Mouse (Mus musculus): ENCODE measurements around the gene BC005537. TPM values are rescaled to one million over a fixed set of nuclear protein-coding genes. Genes with fewer than 3 reads are reported as not detected.

BC005537 gene
- polyA plus RNA-seq, 1 experiment from 2014 or later = 18.8 TPM

GRCm38 (mm10) chr13:24812521-24812920 lies 11.1 kb downstream of the BC005537 start:
- Histone ChIP-seq H3K36me3 (ENCODE audit: control insufficient read depth, insufficient read depth, low read length) (peaks cover 12% of the 10 kb centered on the region), H3K4me2 (ENCODE audit: low read depth) (no peak overlapping the region), H3K9ac (ENCODE audit: low read length) (no peak overlapping the region), H3K4me1 (ENCODE audit: control insufficient read depth, insufficient read depth, low read length) (no peaks in the 10 kb centered on the region), H3K4me3 (ENCODE audit: low read depth, low read length) (no peak overlapping the region), H3K27ac (ENCODE audit: low read depth, low read length) (no peak overlapping the region), H3K9me3 (ENCODE audit: control insufficient read depth, low read length) (no peaks in the 10 kb centered on the region), H3K27me3 (ENCODE audit: control insufficient read depth, insufficient read depth, low read length) (no peaks in the 10 kb centered on the region)
- ATAC-seq (ENCODE audit: insufficient read depth, low FRiP score, low TSS enrichment) (no peak), DNase-seq (ENCODE audit: low spot score) (no peak)
- WGBS = 95% methylated on average over 2 of the region's 2 CpGs

- H3K4me2 ChIP-seq (ENCODE audit: low read depth) = no peak overlapping the region
- peaks cover 12% of the 10 kb centered on the region for H3K36me3 ChIP-seq (ENCODE audit: control insufficient read depth, insufficient read depth, low read length)
- WGBS = 96% methylated on average over 1 of the region's 1 CpGs
- H3K9me3 ChIP-seq (ENCODE audit: control insufficient read depth, low read length) = no peaks in the 10 kb centered on the region
- no peak overlapping the region for H3K27ac ChIP-seq (ENCODE audit: low read depth, low read length)
- ATAC-seq (ENCODE audit: insufficient read depth, low FRiP score, low TSS enrichment) = no peak
- no peaks in the 10 kb centered on the region for H3K27me3 ChIP-seq (ENCODE audit: control insufficient read depth, insufficient read depth, low read length)
- no peak overlapping the region for H3K9ac ChIP-seq (ENCODE audit: low read length)
- DNase-seq (ENCODE audit: low spot score) = no peak
- H3K4me3 ChIP-seq (ENCODE audit: low read depth, low read length) = no peak overlapping the region
- no peaks in the 10 kb centered on the region for H3K4me1 ChIP-seq (ENCODE audit: control insufficient read depth, insufficient read depth, low read length)
Observed at GRCm38 (mm10) chr13:24814616-24815015, 13.2 kb downstream of the BC005537 start.

- no peak overlapping the region for H3K4me2 ChIP-seq (ENCODE audit: low read depth)
- no peaks in the 10 kb centered on the region for H3K4me1 ChIP-seq (ENCODE audit: control insufficient read depth, insufficient read depth, low read length)
- no peak overlapping the region for H3K4me3 ChIP-seq (ENCODE audit: low read depth, low read length)
- H3K9ac ChIP-seq (ENCODE audit: low read length) = no peak overlapping the region
- H3K9me3 ChIP-seq (ENCODE audit: control insufficient read depth, low read length) = no peaks in the 10 kb centered on the region
- DNase-seq (ENCODE audit: low spot score) (no peak), ATAC-seq (ENCODE audit: insufficient read depth, low FRiP score, low TSS enrichment) (peak; percentile 54)
- H3K36me3 ChIP-seq (ENCODE audit: control insufficient read depth, insufficient read depth, low read length) = peaks cover 6% of the 10 kb centered on the region; the same call in 1 of the 2 replicates
- 63% methylated on average over 4 of the region's 4 CpGs for WGBS
- no peak overlapping the region for H3K27ac ChIP-seq (ENCODE audit: low read depth, low read length)
- H3K27me3 ChIP-seq (ENCODE audit: control insufficient read depth, insufficient read depth, low read length) = no peaks in the 10 kb centered on the region
Observed at GRCm38 (mm10) chr13:24816125-24817092, 15.0 kb downstream of the BC005537 start.

- no peaks in the 10 kb centered on the region for H3K4me1 ChIP-seq (ENCODE audit: control insufficient read depth, insufficient read depth, low read length)
- DNase-seq (ENCODE audit: low spot score) = no peak
- WGBS = 76% methylated on average over 1 of the region's 1 CpGs
- no peak overlapping the region for H3K9ac ChIP-seq (ENCODE audit: low read length)
- H3K4me3 ChIP-seq (ENCODE audit: low read depth, low read length) = no peak overlapping the region
- no peak overlapping the region for H3K4me2 ChIP-seq (ENCODE audit: low read depth)
- no peaks in the 10 kb centered on the region for H3K9me3 ChIP-seq (ENCODE audit: control insufficient read depth, low read length)
- ATAC-seq (ENCODE audit: insufficient read depth, low FRiP score, low TSS enrichment) = no peak
- no peak overlapping the region for H3K27ac ChIP-seq (ENCODE audit: low read depth, low read length)
- no peaks in the 10 kb centered on the region for H3K36me3 ChIP-seq (ENCODE audit: control insufficient read depth, insufficient read depth, low read length)
- no peaks in the 10 kb centered on the region for H3K27me3 ChIP-seq (ENCODE audit: control insufficient read depth, insufficient read depth, low read length)
Observed at GRCm38 (mm10) chr13:24819931-24820330, 18.5 kb downstream of the BC005537 start.

GRCm38 (mm10) chr13:24822663-24823343 lies 21.3 kb downstream of the BC005537 start:
- Histone ChIP-seq H3K36me3 (ENCODE audit: control insufficient read depth, insufficient read depth, low read length) (no peaks in the 10 kb centered on the region), H3K4me3 (ENCODE audit: low read depth, low read length) (no peak overlapping the region), H3K4me2 (ENCODE audit: low read depth) (no peak overlapping the region), H3K9ac (ENCODE audit: low read length) (no peak overlapping the region), H3K9me3 (ENCODE audit: control insufficient read depth, low read length) (no peaks in the 10 kb centered on the region), H3K4me1 (ENCODE audit: control insufficient read depth, insufficient read depth, low read length) (no peaks in the 10 kb centered on the region), H3K27me3 (ENCODE audit: control insufficient read depth, insufficient read depth, low read length) (no peaks in the 10 kb centered on the region), H3K27ac (ENCODE audit: low read depth, low read length) (no peak overlapping the region)
- no peak for DNase-seq (ENCODE audit: low spot score)
- no peak for ATAC-seq (ENCODE audit: insufficient read depth, low FRiP score, low TSS enrichment)
- WGBS = 92% methylated on average over 16 of the region's 16 CpGs

GRCm38 (mm10) chr13:24824647-24825046 lies 23.2 kb downstream of the BC005537 start:
- ATAC-seq (ENCODE audit: insufficient read depth, low FRiP score, low TSS enrichment) (no peak), DNase-seq (ENCODE audit: low spot score) (no peak)
- WGBS = 90% methylated on average over 4 of the region's 4 CpGs
- H3K9me3 ChIP-seq (ENCODE audit: control insufficient read depth, low read length) = no peaks in the 10 kb centered on the region
- H3K4me2 ChIP-seq (ENCODE audit: low read depth) = no peak overlapping the region
- H3K9ac ChIP-seq (ENCODE audit: low read length) = no peak overlapping the region
- H3K27ac ChIP-seq (ENCODE audit: low read depth, low read length) = no peak overlapping the region
- no peaks in the 10 kb centered on the region for H3K4me1 ChIP-seq (ENCODE audit: control insufficient read depth, insufficient read depth, low read length)
- H3K27me3 ChIP-seq (ENCODE audit: control insufficient read depth, insufficient read depth, low read length) = no peaks in the 10 kb centered on the region
- H3K4me3 ChIP-seq (ENCODE audit: low read depth, low read length) = no peak overlapping the region
- H3K36me3 ChIP-seq (ENCODE audit: control insufficient read depth, insufficient read depth, low read length) = no peaks in the 10 kb centered on the region

GRCm38 (mm10) chr13:24825587-24825986 lies 24.1 kb downstream of the BC005537 start:
- DNase-seq (ENCODE audit: low spot score) (no peak), ATAC-seq (ENCODE audit: insufficient read depth, low FRiP score, low TSS enrichment) (no peak)
- Histone ChIP-seq H3K9me3 (ENCODE audit: control insufficient read depth, low read length) (no peaks in the 10 kb centered on the region), H3K4me1 (ENCODE audit: control insufficient read depth, insufficient read depth, low read length) (no peaks in the 10 kb centered on the region), H3K4me3 (ENCODE audit: low read depth, low read length) (no peak overlapping the region), H3K9ac (ENCODE audit: low read length) (no peak overlapping the region), H3K27ac (ENCODE audit: low read depth, low read length) (no peak overlapping the region), H3K4me2 (ENCODE audit: low read depth) (no peak overlapping the region), H3K27me3 (ENCODE audit: control insufficient read depth, insufficient read depth, low read length) (no peaks in the 10 kb centered on the region), H3K36me3 (ENCODE audit: control insufficient read depth, insufficient read depth, low read length) (no peaks in the 10 kb centered on the region)
- WGBS = 92% methylated on average over 4 of the region's 4 CpGs

- ATAC-seq (ENCODE audit: insufficient read depth, low FRiP score, low TSS enrichment) = no peak
- H3K27me3 ChIP-seq (ENCODE audit: control insufficient read depth, insufficient read depth, low read length) = no peaks in the 10 kb centered on the region
- WGBS = 88% methylated on average over 7 of the region's 7 CpGs
- H3K9ac ChIP-seq (ENCODE audit: low read length) = no peak overlapping the region
- H3K27ac ChIP-seq (ENCODE audit: low read depth, low read length) = no peak overlapping the region
- no peaks in the 10 kb centered on the region for H3K9me3 ChIP-seq (ENCODE audit: control insufficient read depth, low read length)
- no peaks in the 10 kb centered on the region for H3K36me3 ChIP-seq (ENCODE audit: control insufficient read depth, insufficient read depth, low read length)
- H3K4me2 ChIP-seq (ENCODE audit: low read depth) = no peak overlapping the region
- no peak for DNase-seq (ENCODE audit: low spot score)
- no peak overlapping the region for H3K4me3 ChIP-seq (ENCODE audit: low read depth, low read length)
- no peaks in the 10 kb centered on the region for H3K4me1 ChIP-seq (ENCODE audit: control insufficient read depth, insufficient read depth, low read length)
Observed at GRCm38 (mm10) chr13:24826116-24826515, 24.7 kb downstream of the BC005537 start.

Measured in neural tube, embryonic 11.5 days (tissue).